Mouse (Mus musculus) erythroblast, embryonic 14.5 days (primary cell): ENCODE data around the gene Smad1.

Experiments
- GATA1 ChIP-seq: IDR thresholded peaks from 2 replicates; pipeline ENCODE4 v1.6.1; 2012; ENCODE audit warnings: low read length, inconsistent platforms, mixed read lengths
- TAL1 ChIP-seq: IDR thresholded peaks from 3 replicates; pipeline ENCODE4 v1.6.1; 2012; ENCODE audit warnings: low read length, inconsistent platforms, mixed read lengths

- TF ChIP-seq GATA1 (no peak), TAL1 (no peak)
Measured at GRCm38 (mm10) chr8:79329182-79329581, 70.1 kb downstream of the Smad1 start.
